Mouse (Mus musculus) kidney, embryonic 16.5 days (tissue): Measurements from ENCODE around the gene Chad. TPM values are rescaled to one million over a fixed set of nuclear protein-coding genes. Genes with fewer than 3 reads are reported as not detected.

Source experiments
- ATAC-seq: fragments of 200-750 bp; cut with Nextera tagmentation; 2 replicates; pipeline ENCODE4 v1.8.0; 2017; ENCODE audit warnings: moderate TSS enrichment; ENCODE audit not compliant: low FRiP score, low TSS enrichment
- H3K27ac ChIP-seq: fragments of 300-500 bp; sonication (generic); 2 replicates; pipeline ENCODE4 v1.5.1; 2014; ENCODE audit warnings: low read length
- H3K27me3 ChIP-seq: fragments of 300-500 bp; sonication (generic); 2 replicates; pipeline ENCODE4 v1.6.1; 2014; ENCODE audit warnings: low read length, control low read depth, mixed read lengths; ENCODE audit not compliant: insufficient read depth
- H3K36me3 ChIP-seq: fragments of 300-500 bp; sonication (generic); 2 replicates; pipeline ENCODE4 v1.6.1; 2014; ENCODE audit warnings: low read length, control low read depth, mixed read lengths; ENCODE audit not compliant: insufficient read depth
- H3K4me1 ChIP-seq: fragments of 300-500 bp; sonication (generic); 2 replicates; pipeline ENCODE4 v1.6.1; 2014; ENCODE audit warnings: low read length, control low read depth, mixed read lengths; ENCODE audit not compliant: insufficient read depth
- H3K4me2 ChIP-seq: fragments of 300-500 bp; sonication (generic); replicated peaks from 2 replicates; pipeline ENCODE4 v1.6.1; 2014; ENCODE audit warnings: low read depth, low read length
- H3K4me3 ChIP-seq: fragments of 300-500 bp; sonication (generic); 2 replicates; pipeline ENCODE4 v1.5.1; 2014; ENCODE audit warnings: mild to moderate bottlenecking, low read length
- H3K9ac ChIP-seq: fragments of 300-500 bp; sonication (generic); replicated peaks from 2 replicates; pipeline ENCODE4 v1.6.1; 2014; ENCODE audit warnings: low read length
- H3K9me3 ChIP-seq: fragments of 300-500 bp; sonication (generic); 2 replicates; pipeline ENCODE4 v1.6.1; 2016; ENCODE audit warnings: low read length, control low read depth
- WGBS: fragments of 180-500 bp; shearing (Covaris S2); extraction: QIAGEN DNeasy Blood & Tissue Kit; methylation state at CpG from one replicate; pipeline ENCODE4 v1.1.7; 2014; 5-methylcytosine and 5-hydroxymethylcytosine counted together
- polyA plus RNA-seq: library from polyadenylated mRNA; unstranded; fragments of >200 nt; fragmentation: Nextera tagmentation; extraction: Ambion mirVana; gene quantifications from 2 replicates; pipeline ENCODE4 v1.2.1, GENCODE M21; 2015

The Chad gene
- polyA plus RNA-seq, 1 experiment from 2014 or later: 0.64 TPM

DNA sequence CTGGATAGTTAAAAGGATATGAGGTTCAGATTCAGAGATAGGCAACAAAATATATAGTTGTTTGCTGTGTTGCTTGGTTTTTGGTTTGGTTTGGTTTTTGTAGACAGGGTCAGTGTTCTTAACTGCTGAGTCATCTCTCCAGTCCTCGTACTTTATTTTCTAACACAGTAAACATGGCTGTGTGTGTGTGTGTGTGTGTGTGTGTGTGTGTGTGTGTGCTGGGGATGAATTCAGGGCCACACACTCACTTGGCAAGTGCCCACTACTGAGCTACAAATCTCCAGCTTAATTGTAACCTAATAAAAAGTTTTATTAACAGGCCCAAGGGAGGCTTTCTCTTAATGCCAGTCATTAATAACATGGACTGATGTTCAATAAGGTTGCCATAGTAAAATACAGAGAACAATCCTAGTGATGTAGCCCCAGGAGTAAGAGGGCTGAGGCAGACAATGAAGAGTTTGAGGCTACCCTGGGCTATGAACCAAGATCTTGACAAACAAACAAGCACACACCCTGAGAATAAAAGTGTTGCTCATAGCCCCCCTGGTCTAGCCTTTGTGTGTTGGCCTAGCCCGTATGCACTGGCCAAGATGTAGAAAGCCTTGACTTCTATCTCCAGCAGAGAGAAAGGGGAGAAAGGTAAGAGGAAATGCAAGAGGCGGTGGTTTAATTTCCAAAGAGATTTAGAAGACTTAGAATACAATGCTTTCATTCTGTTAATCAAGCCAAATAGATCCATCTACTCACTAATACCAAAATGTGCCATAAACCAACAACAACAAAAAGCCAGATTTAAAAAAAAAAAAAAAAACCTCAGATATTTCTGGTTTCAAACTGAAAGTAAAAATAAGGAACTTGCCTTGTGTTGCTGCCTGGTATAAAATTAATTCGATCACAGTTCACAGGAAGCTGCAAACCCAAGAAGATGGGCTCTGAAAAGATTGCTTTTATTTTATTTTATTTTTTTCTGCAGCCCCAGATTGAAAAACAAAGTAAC, 46.2 kb downstream of the Chad start:
- H3K27me3 ChIP-seq: no peaks in the 10 kb centered on the region
- H3K36me3 ChIP-seq: no peaks in the 10 kb centered on the region
- H3K9me3 ChIP-seq: no peaks in the 10 kb centered on the region
- no peak overlapping the region for H3K9ac ChIP-seq
- no peak for ATAC-seq
- H3K4me3 ChIP-seq: no peak overlapping the region
- H3K4me1 ChIP-seq: no peaks in the 10 kb centered on the region
- 72% methylated on average over 4 of the region's 4 CpGs for WGBS
- H3K4me2 ChIP-seq: no peak overlapping the region
- no peak overlapping the region; the same call in 1 of the 2 replicates for H3K27ac ChIP-seq

DNA sequence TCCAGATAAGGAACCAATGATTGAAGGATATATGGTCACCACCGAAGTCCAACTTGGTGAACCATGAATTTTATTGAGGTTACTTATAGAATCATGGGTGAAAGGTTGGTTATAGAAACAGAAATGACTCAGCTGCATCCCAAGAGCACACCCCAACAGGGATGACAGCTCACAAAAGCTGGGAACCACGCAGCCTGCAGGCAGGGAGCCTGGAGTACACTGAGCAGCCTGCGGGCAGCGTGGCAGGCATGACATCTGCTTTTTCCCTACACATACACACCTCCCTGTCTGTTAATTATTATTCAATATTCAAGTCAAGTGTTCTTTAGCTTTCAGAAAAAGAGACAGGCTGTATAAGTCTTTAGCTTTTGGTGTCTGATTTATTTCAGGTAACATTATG, 49.8 kb downstream of the Chad start:
- Histone ChIP-seq H3K27me3 (no peaks in the 10 kb centered on the region), H3K36me3 (no peaks in the 10 kb centered on the region), H3K4me1 (no peaks in the 10 kb centered on the region), H3K27ac (no peak overlapping the region), H3K4me2 (no peak overlapping the region), H3K9me3 (0 out of 2 replicates have a peak, but pooled peaks cover 2% of the 10 kb centered on the region), H3K9ac (no peak overlapping the region), H3K4me3 (no peak overlapping the region)
- ATAC-seq: no peak
- WGBS: 77% methylated on average over 4 of the region's 4 CpGs

DNA sequence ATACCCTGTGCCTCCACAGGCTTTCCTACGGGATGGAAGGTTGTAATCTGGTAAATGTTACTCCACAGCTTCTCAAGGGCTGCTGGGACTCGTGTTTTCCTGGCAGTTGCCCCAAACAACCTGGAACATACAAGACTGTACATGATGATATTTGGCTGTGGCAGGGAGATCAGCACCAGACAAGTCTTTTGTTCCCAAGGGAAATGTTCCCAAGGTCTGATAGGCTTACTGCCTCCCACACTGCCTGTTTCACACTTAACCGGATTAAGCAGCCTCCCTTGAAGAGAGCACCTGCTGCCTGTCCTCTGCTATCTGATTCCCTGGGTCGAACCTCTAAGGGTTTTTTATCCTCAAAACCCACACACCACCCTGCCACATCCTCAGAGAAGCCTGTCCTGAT, 50.6 kb downstream of the Chad start:
- H3K4me2 ChIP-seq: no peak overlapping the region
- H3K4me3 ChIP-seq: no peak overlapping the region
- H3K9me3 ChIP-seq: 0 out of 2 replicates have a peak, but pooled peaks cover 2% of the 10 kb centered on the region
- 34% methylated on average over 4 of the region's 4 CpGs for WGBS
- no peak for ATAC-seq
- H3K36me3 ChIP-seq: no peaks in the 10 kb centered on the region
- no peak overlapping the region for H3K9ac ChIP-seq
- H3K4me1 ChIP-seq: no peaks in the 10 kb centered on the region
- no peak overlapping the region for H3K27ac ChIP-seq
- H3K27me3 ChIP-seq: no peaks in the 10 kb centered on the region

DNA sequence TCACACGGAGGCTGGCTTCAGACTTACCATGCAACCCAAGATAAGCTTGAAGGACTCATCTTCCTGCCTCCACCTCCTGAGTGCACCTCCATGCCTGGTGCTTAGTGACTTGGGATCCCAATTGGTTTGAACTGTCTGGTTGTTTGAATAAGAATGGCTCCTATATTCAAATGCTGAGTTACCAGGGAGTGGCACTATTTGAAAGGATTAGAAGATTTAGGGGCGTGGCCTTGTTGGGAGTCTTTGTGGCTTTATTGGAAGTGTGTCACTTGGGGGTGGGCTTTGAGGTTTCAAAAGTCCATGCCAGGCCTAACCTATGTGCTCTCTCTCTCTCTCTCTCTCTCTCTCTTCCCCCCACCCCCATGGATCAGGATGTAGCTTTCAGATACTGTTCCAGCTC, 52.8 kb downstream of the Chad start:
- no peak for ATAC-seq
- WGBS: 96% methylated on average over 2 of the region's 2 CpGs

More for the DNA sequence above, 52.8 kb downstream of the Chad start:
- Histone ChIP-seq H3K36me3 (no peaks in the 10 kb centered on the region), H3K27me3 (no peaks in the 10 kb centered on the region), H3K27ac (no peak overlapping the region), H3K4me2 (no peak overlapping the region), H3K9ac (no peak overlapping the region), H3K9me3 (0 out of 2 replicates have a peak, but pooled peaks cover 2% of the 10 kb centered on the region), H3K4me1 (no peaks in the 10 kb centered on the region), H3K4me3 (no peak overlapping the region)

Other genes starting within 250 kb of the Chad start
- 99.5 and 112 TPM in 2 replicates for gene Luc7l3, start 243.1 kb upstream of the Chad start, polyA plus RNA-seq
- 11.2 and 11.5 TPM in 2 replicates for gene Ankrd40, start 237.0 kb upstream of the Chad start, polyA plus RNA-seq
- gene Abcc3, start 172.1 kb upstream of the Chad start, polyA plus RNA-seq: 5.0 and 7.0 TPM in 2 replicates
- gene Cacna1g, start 90.8 kb upstream of the Chad start, polyA plus RNA-seq: 10.2 and 10.3 TPM in 2 replicates
- gene Spata20, start 78.9 kb upstream of the Chad start, polyA plus RNA-seq: 0.19 and 0.37 TPM in 2 replicates
- 23.4 and 28.2 TPM in 2 replicates for gene Epn3, start 65.1 kb upstream of the Chad start, polyA plus RNA-seq
- gene Mycbpap, start 43.3 kb upstream of the Chad start, polyA plus RNA-seq: 4.3 and 5.1 TPM in 2 replicates
- gene Rsad1, start 15.8 kb upstream of the Chad start, polyA plus RNA-seq: 4.3 and 6.1 TPM in 2 replicates
- gene Acsf2, start 36.8 kb downstream of the Chad start, polyA plus RNA-seq: 7.9 and 9.1 TPM in 2 replicates
- gene Lrrc59, start 64.7 kb downstream of the Chad start, polyA plus RNA-seq: 211 and 218 TPM in 2 replicates
- 141 and 148 TPM in 2 replicates for gene Mrpl27, start 88.7 kb downstream of the Chad start, polyA plus RNA-seq
- 27.8 and 28.4 TPM in 2 replicates for gene Eme1, start 88.9 kb downstream of the Chad start, polyA plus RNA-seq
- gene Xylt2, start 112.5 kb downstream of the Chad start, polyA plus RNA-seq: 20.2 and 22.9 TPM in 2 replicates
- gene Gm11541, start 139.5 kb downstream of the Chad start, polyA plus RNA-seq: 0.91 and 1.2 TPM in 2 replicates
- gene Cdc34b, start 176.7 kb downstream of the Chad start, polyA plus RNA-seq: 0.39 and 0.40 TPM in 2 replicates
- gene Tmem92, start 217.7 kb downstream of the Chad start, polyA plus RNA-seq: not detected in 2 replicates